Mouse (Mus musculus): ENCODE measurements around the gene Zfp30. TPM values are rescaled to one million over a fixed set of nuclear protein-coding genes. Genes with fewer than 3 reads are reported as not detected.

The Zfp30 gene
- polyA plus RNA-seq, 3 experiments from 2014 or later, result 0.28 to 0.36 (median 0.35) TPM

GRCm38 (mm10) chr7:29836816-29837215, 53.0 kb downstream of the Zfp30 start:
- no peak for ATAC-seq

GRCm38 (mm10) chr7:29839256-29839655, 55.5 kb downstream of the Zfp30 start:
- no peak for ATAC-seq

- no peak for ATAC-seq
Observed at GRCm38 (mm10) chr7:29842105-29842504, 58.3 kb downstream of the Zfp30 start.

Other genes starting within 250 kb of the Zfp30 start
- not detected for gene Catsperg2, start 57.0 kb upstream of the Zfp30 start, polyA plus RNA-seq (2017; shearing (Covaris generic))
- gene Zfp84, start 15.4 kb upstream of the Zfp30 start, polyA plus RNA-seq (2017; shearing (Covaris generic)), result 10 to 100 TPM; 14.0 to 17.9 (median 14.8) TPM
- 10 to 100 TPM; 16.3 to 19.1 (median 16.9) TPM for gene Zfp790, start 32.1 kb downstream of the Zfp30 start, polyA plus RNA-seq (2017; shearing (Covaris generic))
- 1 to 10 TPM; 3.5 to 6.8 (median 4.8) TPM for gene Zfp940, start 69.7 kb downstream of the Zfp30 start, polyA plus RNA-seq (2017; shearing (Covaris generic))
- gene Zfp420, start 76.0 kb downstream of the Zfp30 start, polyA plus RNA-seq (2017; shearing (Covaris generic)), result 1 to 10 TPM; 2.7 to 9.2 (median 8.2) TPM
- gene Zfp27, start 122.6 kb downstream of the Zfp30 start, polyA plus RNA-seq (2017; shearing (Covaris generic)), result 1 to 10 TPM; 5.8 to 8.4 (median 7.1) TPM
- 1 to 10 TPM in 1 of 3 experiments, under 1 TPM in 2; 0.63 to 1.0 (median 0.80) TPM for gene Zfp383, start 124.2 kb downstream of the Zfp30 start, polyA plus RNA-seq (2017; shearing (Covaris generic))
- 1 to 10 TPM; 3.8 to 4.7 (median 4.6) TPM for gene Zfp74, start 170.1 kb downstream of the Zfp30 start, polyA plus RNA-seq (2017; shearing (Covaris generic))
- gene Zfp568, start 200.0 kb downstream of the Zfp30 start, polyA plus RNA-seq (2017; shearing (Covaris generic)), result 1 to 10 TPM; 1.8 to 2.0 (median 2.0) TPM